Mouse (Mus musculus): Measurements from ENCODE around the gene Tnfrsf19. TPM values are rescaled to one million over a fixed set of nuclear protein-coding genes. Genes with fewer than 3 reads are reported as not detected.

Gene Tnfrsf19
- total RNA-seq, 1 experiment = 13.2 TPM

GRCm38 (mm10) chr14:61011621-61012174, 34.6 kb downstream of the Tnfrsf19 start:
- Histone ChIP-seq H3K4me1 (ENCODE audit: control insufficient read depth in 2 of 2, insufficient read depth in 2 of 2, low read length in 2 of 2, poor library complexity in 1 of 2) (peaks cover 1 to 5% of the 10 kb centered on the region in 2 experiments; a peak in 2 of 4 replicates), H3K9me3 (ENCODE audit: control insufficient read depth, insufficient read depth, low read depth, low read length) (no peaks in the 10 kb centered on the region)

GRCm38 (mm10) chr14:61005127-61005837, 41.0 kb downstream of the Tnfrsf19 start:
- no peak overlapping the region for H3K4me3 ChIP-seq (ENCODE audit: insufficient read depth in 1 of 2, low read depth in 1 of 2, low read length in 2 of 2, poor library complexity in 1 of 2, severe bottlenecking in 1 of 2)
- H3K9me3 ChIP-seq (ENCODE audit: control insufficient read depth, insufficient read depth, low read depth, low read length) = no peaks in the 10 kb centered on the region
- peaks cover 3 to 7% of the 10 kb centered on the region in 2 experiments; a peak in 3 of 4 replicates for H3K4me1 ChIP-seq (ENCODE audit: control insufficient read depth in 2 of 2, insufficient read depth in 2 of 2, low read length in 2 of 2, poor library complexity in 1 of 2)
- no peaks in the 10 kb centered on the region for H3K36me3 ChIP-seq (ENCODE audit: control insufficient read depth, insufficient read depth, low read length, poor library complexity, severe bottlenecking)
- DNase-seq (ENCODE audit: low read depth, low spot score) = peak; percentile 56
- TF ChIP-seq ZNF384 (IDR thresholded peaks at IDR 0.05; ENCODE audit: low read depth, low read length) = no peak
- TF ChIP-seq ZC3H11A (IDR thresholded peaks at IDR 0.05; ENCODE audit: borderline replicate concordance, low read depth, low read length) = no peak
- no peak for TF ChIP-seq CHD2 (IDR thresholded peaks at IDR 0.05; ENCODE audit: low read depth, low read length)
- TF ChIP-seq MAFK (IDR thresholded peaks at IDR 0.05; ENCODE audit: insufficient read depth, low read depth, low read length) = no peak
- no peak for TF ChIP-seq HCFC1 (IDR thresholded peaks at IDR 0.05; ENCODE audit: borderline replicate concordance, insufficient read depth, low read length)
- in situ Hi-C loops (cut with MboI; ENCODE audit: low sequenced_read_pairs in 2 of 2, unreplicated experiment in 2 of 2) = no loop called here
- no peak overlapping the region for H3K9ac ChIP-seq (ENCODE audit: insufficient read depth, low read depth, low read length, poor library complexity, severe bottlenecking)
- no peak overlapping the region for H3K27ac ChIP-seq (ENCODE audit: insufficient read depth, low read depth, low read length, poor library complexity, severe bottlenecking)

More at GRCm38 (mm10) chr14:61011621-61012174, 34.6 kb downstream of the Tnfrsf19 start:
- TF ChIP-seq ZC3H11A (IDR thresholded peaks at IDR 0.05; ENCODE audit: borderline replicate concordance, low read depth, low read length) = no peak
- no peak overlapping the region for H3K4me3 ChIP-seq (ENCODE audit: insufficient read depth in 1 of 2, low read depth in 1 of 2, low read length in 2 of 2, poor library complexity in 1 of 2, severe bottlenecking in 1 of 2)
- no peak for DNase-seq (ENCODE audit: low read depth, low spot score)
- no peak overlapping the region for H3K27ac ChIP-seq (ENCODE audit: insufficient read depth, low read depth, low read length, poor library complexity, severe bottlenecking)
- no peak overlapping the region for H3K9ac ChIP-seq (ENCODE audit: insufficient read depth, low read depth, low read length, poor library complexity, severe bottlenecking)
- in situ Hi-C loops (cut with MboI; ENCODE audit: low sequenced_read_pairs in 2 of 2, unreplicated experiment in 2 of 2) = no loop called here
- no peaks in the 10 kb centered on the region for H3K36me3 ChIP-seq (ENCODE audit: control insufficient read depth, insufficient read depth, low read length, poor library complexity, severe bottlenecking)

GRCm38 (mm10) chr14:61003676-61004075, 42.6 kb downstream of the Tnfrsf19 start:
- in situ Hi-C loops (cut with MboI; ENCODE audit: low sequenced_read_pairs in 2 of 2, unreplicated experiment in 2 of 2) = no loop called here
- no peaks in the 10 kb centered on the region for H3K9me3 ChIP-seq (ENCODE audit: control insufficient read depth, insufficient read depth, low read depth, low read length)
- no peak overlapping the region for H3K9ac ChIP-seq (ENCODE audit: insufficient read depth, low read depth, low read length, poor library complexity, severe bottlenecking)
- TF ChIP-seq HCFC1 (IDR thresholded peaks at IDR 0.05; ENCODE audit: borderline replicate concordance, insufficient read depth, low read length) (no peak), ZNF384 (IDR thresholded peaks at IDR 0.05; ENCODE audit: low read depth, low read length) (no peak), ZC3H11A (IDR thresholded peaks at IDR 0.05; ENCODE audit: borderline replicate concordance, low read depth, low read length) (no peak), CHD2 (IDR thresholded peaks at IDR 0.05; ENCODE audit: low read depth, low read length) (no peak), MAFK (IDR thresholded peaks at IDR 0.05; ENCODE audit: insufficient read depth, low read depth, low read length) (no peak)
- DNase-seq (ENCODE audit: low read depth, low spot score) = no peak
- H3K4me1 ChIP-seq (ENCODE audit: control insufficient read depth in 2 of 2, insufficient read depth in 2 of 2, low read length in 2 of 2, poor library complexity in 1 of 2) = peaks cover 3 to 7% of the 10 kb centered on the region in 2 experiments; a peak in 3 of 4 replicates
- H3K27ac ChIP-seq (ENCODE audit: insufficient read depth, low read depth, low read length, poor library complexity, severe bottlenecking) = no peak overlapping the region
- H3K36me3 ChIP-seq (ENCODE audit: control insufficient read depth, insufficient read depth, low read length, poor library complexity, severe bottlenecking) = no peaks in the 10 kb centered on the region
- H3K4me3 ChIP-seq (ENCODE audit: insufficient read depth in 1 of 2, low read depth in 1 of 2, low read length in 2 of 2, poor library complexity in 1 of 2, severe bottlenecking in 1 of 2) = no peak overlapping the region

- H3K9me3 ChIP-seq (ENCODE audit: control insufficient read depth, insufficient read depth, low read depth, low read length) = no peaks in the 10 kb centered on the region
- TF ChIP-seq HCFC1 (IDR thresholded peaks at IDR 0.05; ENCODE audit: borderline replicate concordance, insufficient read depth, low read length) = no peak
- TF ChIP-seq CHD2 (IDR thresholded peaks at IDR 0.05; ENCODE audit: low read depth, low read length) = no peak
- TF ChIP-seq MAFK (IDR thresholded peaks at IDR 0.05; ENCODE audit: insufficient read depth, low read depth, low read length) = no peak
- TF ChIP-seq ZC3H11A (IDR thresholded peaks at IDR 0.05; ENCODE audit: borderline replicate concordance, low read depth, low read length) = no peak
- TF ChIP-seq ZNF384 (IDR thresholded peaks at IDR 0.05; ENCODE audit: low read depth, low read length) = no peak
- H3K27ac ChIP-seq (ENCODE audit: insufficient read depth, low read depth, low read length, poor library complexity, severe bottlenecking) = no peak overlapping the region
- no peak for DNase-seq (ENCODE audit: low read depth, low spot score)
- H3K4me3 ChIP-seq (ENCODE audit: insufficient read depth in 1 of 2, low read depth in 1 of 2, low read length in 2 of 2, poor library complexity in 1 of 2, severe bottlenecking in 1 of 2) = no peak overlapping the region
- H3K4me1 ChIP-seq (ENCODE audit: control insufficient read depth in 2 of 2, insufficient read depth in 2 of 2, low read length in 2 of 2, poor library complexity in 1 of 2) = peaks cover 3 to 18% of the 10 kb centered on the region in 2 experiments
- H3K9ac ChIP-seq (ENCODE audit: insufficient read depth, low read depth, low read length, poor library complexity, severe bottlenecking) = no peak overlapping the region
- in situ Hi-C loops (cut with MboI; ENCODE audit: low sequenced_read_pairs in 2 of 2, unreplicated experiment in 2 of 2) = no loop called here
- H3K36me3 ChIP-seq (ENCODE audit: control insufficient read depth, insufficient read depth, low read length, poor library complexity, severe bottlenecking) = no peaks in the 10 kb centered on the region; the same call in 1 of the 2 replicates
These were observed 46.2 kb downstream of the Tnfrsf19 start for GRCm38 (mm10) chr14:61000072-61000471.

All from ES-E14 (cell line).